Mouse (Mus musculus) heart, adult 2 months (tissue): ENCODE data around the gene Pparg.

Experiments used
- CTCF ChIP-seq: fragments of 200-600 bp; IDR thresholded peaks from 2 replicates; pipeline ENCODE4 v1.8.1; 2022; ENCODE audit warnings: antibody characterized with exemption, mild to moderate bottlenecking, moderate library complexity
- EP300 ChIP-seq: fragments of 200-500 bp; IDR thresholded peaks from 2 replicates; pipeline ENCODE4 v1.6.1; 2011; ENCODE audit warnings: low read depth, low read length, control low read depth; ENCODE audit not compliant: insufficient read depth
- POLR2A ChIP-seq: fragments of 200-500 bp; IDR thresholded peaks from 2 replicates; pipeline ENCODE4 v1.6.1; 2011; ENCODE audit warnings: mild to moderate bottlenecking, low read depth, low read length, control low read depth; ENCODE audit not compliant: insufficient read depth

- TF ChIP-seq EP300 (0 out of 2 replicates have a peak, but pooled peaks have one; percentile 33), POLR2A (no peak), CTCF (peak; percentile 34)
Measured at GRCm38 (mm10) chr6:115432726-115433125, 72.0 kb downstream of the Pparg start.
